Mouse (Mus musculus) adrenal gland, postnatal 0 days (tissue): ENCODE data around the gene Skint8. TPM values are rescaled to one million over a fixed set of nuclear protein-coding genes. Genes with fewer than 3 reads are reported as not detected.

ENCODE experiments used
- polyA plus RNA-seq: library from polyadenylated mRNA; unstranded; fragments of >200 nt; fragmentation: Nextera tagmentation; extraction: Ambion mirVana; gene quantifications from 2 replicates; pipeline ENCODE4 v1.2.1, GENCODE M21; 2015

The Skint8 gene
- polyA plus RNA-seq, result not detected in 2 replicates

GRCm38 (mm10) chr4:111919092-111919491 lies at the start of gene Skint8:
Skint8 (plus strand) TSS chr4:111919392.

GRCm38 (mm10) chr4:111902775-111903174 lies 16.4 kb upstream of the Skint8 start, which contains the start of gene Slc5a9:
Slc5a9 (minus strand) TSS chr4:111902918.

GRCm38 (mm10) chr4:111972623-111973022 lies 53.4 kb downstream of the Skint8 start, which contains the start of gene Skint7:
Skint7 (plus strand) TSS chr4:111972923.

Other genes starting within 250 kb of the Skint8 start
- 19.1 and 19.7 TPM in 2 replicates for gene Spata6, start 199.4 kb upstream of the Skint8 start, polyA plus RNA-seq
- not detected in 2 replicates for gene Slc5a9, start 16.5 kb upstream of the Skint8 start, polyA plus RNA-seq
- gene Skint7, start 53.5 kb downstream of the Skint8 start, polyA plus RNA-seq, result not detected in 2 replicates
- not detected in 2 replicates for gene Skint1, start 86.9 kb downstream of the Skint8 start, polyA plus RNA-seq
- not detected in 2 replicates for gene Skint4, start 152.6 kb downstream of the Skint8 start, polyA plus RNA-seq